Mouse (Mus musculus) duodenum, adult 2 months (tissue): ENCODE results near the gene Srsf2. TPM values are rescaled to one million over a fixed set of nuclear protein-coding genes. Genes with fewer than 3 reads are reported as not detected.

ENCODE experiments used
- polyA plus RNA-seq: library from polyadenylated mRNA; depleted of rRNA; stranded (reverse); fragments of >200 nt; gene quantifications from 2 replicates; pipeline ENCODE4 v1.2.3, GENCODE M21; 2012; ENCODE audit warnings: low replicate concordance; rRNA removed

Srsf2 gene
- polyA plus RNA-seq: 559 and 787 TPM in 2 replicates

DNA sequence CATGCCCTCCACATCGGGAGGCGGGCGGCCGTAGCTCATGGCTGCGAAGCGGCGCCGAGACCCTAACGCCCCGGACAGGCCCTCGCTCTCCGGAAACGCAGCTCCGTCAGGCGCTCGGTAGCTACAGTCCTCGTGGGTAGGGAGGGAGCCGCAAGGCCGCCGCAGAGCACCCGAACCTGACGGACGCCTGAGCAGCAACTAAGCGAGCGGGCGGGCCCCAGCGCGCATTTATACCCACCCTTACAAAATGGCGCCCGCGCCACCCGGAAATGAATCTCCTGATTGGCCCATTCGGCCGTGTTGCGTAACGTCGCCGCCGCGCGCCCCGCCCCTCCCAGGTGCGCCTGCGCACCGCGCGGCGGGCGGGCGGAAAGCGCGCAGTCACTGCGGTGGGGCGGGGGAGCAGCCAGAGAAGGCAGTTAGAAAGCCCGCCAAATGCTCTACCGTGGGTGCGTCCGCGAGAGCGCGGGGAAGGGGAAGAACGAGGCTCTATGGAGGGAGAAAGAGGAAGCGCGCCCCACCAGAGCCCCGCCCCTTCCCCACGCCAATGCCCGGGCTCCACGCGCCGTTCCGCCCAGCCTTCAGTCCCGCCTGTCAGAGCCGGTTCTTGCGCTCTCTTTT is at the start of gene Srsf2:
Gene Srsf2, minus strand, starts transcription at position 204 of the 621 bp plus-strand sequence.

GRCm38 (mm10) chr11:116852291-116852890 is 503 bp downstream of the Srsf2 start, which contains the start of gene Mfsd11:
Mfsd11 (plus strand) TSS chr11:116852440.

GRCm38 (mm10) chr11:116843261-116844233 is 9.3 kb downstream of the Srsf2 start, which contains the start of the genes Mettl23 and Jmjd6:
Mettl23 (plus strand) TSS chr11:116843278.
Jmjd6 (minus strand) TSS chr11:116843449.

GRCm38 (mm10) chr11:116827534-116828165 is 25.2 kb downstream of the Srsf2 start, which contains the start of gene Mxra7:
Mxra7 (minus strand) TSS chr11:116828046.

Other genes with a start within 250 kb of the Srsf2 start
- 42.6 and 44.9 TPM in 2 replicates for gene Rhbdf2, start 226.1 kb downstream of the Srsf2 start, polyA plus RNA-seq
- 1.4 TPM in 1 of 2 replicates, not detected in the other for gene Prcd, start 199.6 kb downstream of the Srsf2 start, polyA plus RNA-seq
- gene Cygb, start 198.8 kb downstream of the Srsf2 start, polyA plus RNA-seq: 25.9 and 31.4 TPM in 2 replicates
- 1.5 and 5.1 TPM in 2 replicates for gene St6galnac1, start 77.6 kb downstream of the Srsf2 start, polyA plus RNA-seq
- gene Mxra7, start 25.0 kb downstream of the Srsf2 start, polyA plus RNA-seq: 86.9 and 113 TPM in 2 replicates
- 11.0 and 15.2 TPM in 2 replicates for gene Mettl23, start 9.8 kb downstream of the Srsf2 start, polyA plus RNA-seq
- 16.8 and 20.8 TPM in 2 replicates for gene Jmjd6, start 9.6 kb downstream of the Srsf2 start, polyA plus RNA-seq
- 28.4 and 39.6 TPM in 2 replicates for gene Mfsd11, start 654 bp downstream of the Srsf2 start, polyA plus RNA-seq
- gene Mgat5b, start 65.8 kb upstream of the Srsf2 start, polyA plus RNA-seq: 0.05 and 0.18 TPM in 2 replicates